Mouse (Mus musculus): ENCODE measurements around the gene Olfr1164. TPM values are rescaled to one million over a fixed set of nuclear protein-coding genes. Genes with fewer than 3 reads are reported as not detected.

The Olfr1164 gene
- not detected for polyA plus RNA-seq (2014; fragmentation: Illumina TruSeq; extraction: RNeasy Lipid Tissue Mini Kit (QIAGEN cat#74804); ENCODE audit: low read depth, low replicate concordance)

GRCm38 (mm10) chr2:88093866-88094265, at the start of gene Olfr1164:
Gene Olfr1164 (minus strand): TSS chr2:88093966.

GRCm38 (mm10) chr2:88128172-88128571, 34.4 kb upstream of the Olfr1164 start, which contains the start of gene Olfr1166:
Gene Olfr1166 (minus strand): TSS chr2:88128272.

GRCm38 (mm10) chr2:88071730-88072129, 22.0 kb downstream of the Olfr1164 start, which contains the start of gene Olfr1163:
Gene Olfr1163 (minus strand): TSS chr2:88071830.

GRCm38 (mm10) chr2:88051029-88051428, 42.7 kb downstream of the Olfr1164 start, which contains the start of gene Olfr1162:
Gene Olfr1162 (minus strand): TSS chr2:88051129.

Other genes with a start within 250 kb of the Olfr1164 start
- gene Olfr1150-ps1, start 250.0 kb downstream of the Olfr1164 start, polyA plus RNA-seq (2014; fragmentation: Illumina TruSeq; extraction: RNeasy Lipid Tissue Mini Kit (QIAGEN cat#74804); ENCODE audit: low read depth, low replicate concordance), result not detected
- not detected for gene Olfr1151, start 238.1 kb downstream of the Olfr1164 start, polyA plus RNA-seq (2014; fragmentation: Illumina TruSeq; extraction: RNeasy Lipid Tissue Mini Kit (QIAGEN cat#74804); ENCODE audit: low read depth, low replicate concordance)
- gene Olfr1152, start 227.5 kb downstream of the Olfr1164 start, polyA plus RNA-seq (2014; fragmentation: Illumina TruSeq; extraction: RNeasy Lipid Tissue Mini Kit (QIAGEN cat#74804); ENCODE audit: low read depth, low replicate concordance), result not detected
- not detected for gene Olfr1153, start 199.0 kb downstream of the Olfr1164 start, polyA plus RNA-seq (2014; fragmentation: Illumina TruSeq; extraction: RNeasy Lipid Tissue Mini Kit (QIAGEN cat#74804); ENCODE audit: low read depth, low replicate concordance)
- gene Olfr1154, start 188.8 kb downstream of the Olfr1164 start, polyA plus RNA-seq (2014; fragmentation: Illumina TruSeq; extraction: RNeasy Lipid Tissue Mini Kit (QIAGEN cat#74804); ENCODE audit: low read depth, low replicate concordance), result not detected
- not detected for gene Olfr1155, start 148.8 kb downstream of the Olfr1164 start, polyA plus RNA-seq (2014; fragmentation: Illumina TruSeq; extraction: RNeasy Lipid Tissue Mini Kit (QIAGEN cat#74804); ENCODE audit: low read depth, low replicate concordance)
- gene Olfr1156, start 140.9 kb downstream of the Olfr1164 start, polyA plus RNA-seq (2014; fragmentation: Illumina TruSeq; extraction: RNeasy Lipid Tissue Mini Kit (QIAGEN cat#74804); ENCODE audit: low read depth, low replicate concordance), result not detected
- not detected for gene Olfr1157, start 125.7 kb downstream of the Olfr1164 start, polyA plus RNA-seq (2014; fragmentation: Illumina TruSeq; extraction: RNeasy Lipid Tissue Mini Kit (QIAGEN cat#74804); ENCODE audit: low read depth, low replicate concordance)
- not detected for gene Olfr74, start 119.3 kb downstream of the Olfr1164 start, polyA plus RNA-seq (2014; fragmentation: Illumina TruSeq; extraction: RNeasy Lipid Tissue Mini Kit (QIAGEN cat#74804); ENCODE audit: low read depth, low replicate concordance)
- not detected for gene Olfr1158, start 103.9 kb downstream of the Olfr1164 start, polyA plus RNA-seq (2014; fragmentation: Illumina TruSeq; extraction: RNeasy Lipid Tissue Mini Kit (QIAGEN cat#74804); ENCODE audit: low read depth, low replicate concordance)
- gene Olfr1160, start 85.7 kb downstream of the Olfr1164 start, polyA plus RNA-seq (2014; fragmentation: Illumina TruSeq; extraction: RNeasy Lipid Tissue Mini Kit (QIAGEN cat#74804); ENCODE audit: low read depth, low replicate concordance), result not detected
- gene Olfr1161, start 71.2 kb downstream of the Olfr1164 start, polyA plus RNA-seq (2014; fragmentation: Illumina TruSeq; extraction: RNeasy Lipid Tissue Mini Kit (QIAGEN cat#74804); ENCODE audit: low read depth, low replicate concordance), result not detected
- gene Olfr73, start 56.3 kb downstream of the Olfr1164 start, polyA plus RNA-seq (2014; fragmentation: Illumina TruSeq; extraction: RNeasy Lipid Tissue Mini Kit (QIAGEN cat#74804); ENCODE audit: low read depth, low replicate concordance), result not detected
- not detected for gene Olfr1162, start 42.8 kb downstream of the Olfr1164 start, polyA plus RNA-seq (2014; fragmentation: Illumina TruSeq; extraction: RNeasy Lipid Tissue Mini Kit (QIAGEN cat#74804); ENCODE audit: low read depth, low replicate concordance)
- gene Olfr1163, start 22.1 kb downstream of the Olfr1164 start, polyA plus RNA-seq (2014; fragmentation: Illumina TruSeq; extraction: RNeasy Lipid Tissue Mini Kit (QIAGEN cat#74804); ENCODE audit: low read depth, low replicate concordance), result not detected
- gene Olfr1166, start 34.3 kb upstream of the Olfr1164 start, polyA plus RNA-seq (2014; fragmentation: Illumina TruSeq; extraction: RNeasy Lipid Tissue Mini Kit (QIAGEN cat#74804); ENCODE audit: low read depth, low replicate concordance), result not detected
- gene Olfr1167, start 61.2 kb upstream of the Olfr1164 start, polyA plus RNA-seq (2014; fragmentation: Illumina TruSeq; extraction: RNeasy Lipid Tissue Mini Kit (QIAGEN cat#74804); ENCODE audit: low read depth, low replicate concordance), result not detected
- gene Olfr1168, start 87.9 kb upstream of the Olfr1164 start, polyA plus RNA-seq (2014; fragmentation: Illumina TruSeq; extraction: RNeasy Lipid Tissue Mini Kit (QIAGEN cat#74804); ENCODE audit: low read depth, low replicate concordance), result not detected
- gene Olfr1170, start 134.4 kb upstream of the Olfr1164 start, polyA plus RNA-seq (2014; fragmentation: Illumina TruSeq; extraction: RNeasy Lipid Tissue Mini Kit (QIAGEN cat#74804); ENCODE audit: low read depth, low replicate concordance), result not detected
- gene Olfr1173, start 185.9 kb upstream of the Olfr1164 start, polyA plus RNA-seq (2014; fragmentation: Illumina TruSeq; extraction: RNeasy Lipid Tissue Mini Kit (QIAGEN cat#74804); ENCODE audit: low read depth, low replicate concordance), result not detected
- not detected for gene Olfr1174-ps, start 221.2 kb upstream of the Olfr1164 start, polyA plus RNA-seq (2014; fragmentation: Illumina TruSeq; extraction: RNeasy Lipid Tissue Mini Kit (QIAGEN cat#74804); ENCODE audit: low read depth, low replicate concordance)
- gene Olfr1175-ps, start 233.2 kb upstream of the Olfr1164 start, polyA plus RNA-seq (2014; fragmentation: Illumina TruSeq; extraction: RNeasy Lipid Tissue Mini Kit (QIAGEN cat#74804); ENCODE audit: low read depth, low replicate concordance), result not detected
- gene Olfr1176, start 242.8 kb upstream of the Olfr1164 start, polyA plus RNA-seq (2014; fragmentation: Illumina TruSeq; extraction: RNeasy Lipid Tissue Mini Kit (QIAGEN cat#74804); ENCODE audit: low read depth, low replicate concordance), result not detected

All from heart, adult 10 weeks (tissue).